Mouse (Mus musculus) regulatory T cell (primary cell): Measurements from ENCODE around the gene Ssh2.

Source experiments
- in situ Hi-C: fragments of 300-600 bp; cut with MboI, MseI; formaldehyde crosslinking; loops from one replicate; pipeline ENCODE4 v1.15.1; 2025; ENCODE audit warnings: high pct_unique_total_duplicates

Gene Ssh2

DNA sequence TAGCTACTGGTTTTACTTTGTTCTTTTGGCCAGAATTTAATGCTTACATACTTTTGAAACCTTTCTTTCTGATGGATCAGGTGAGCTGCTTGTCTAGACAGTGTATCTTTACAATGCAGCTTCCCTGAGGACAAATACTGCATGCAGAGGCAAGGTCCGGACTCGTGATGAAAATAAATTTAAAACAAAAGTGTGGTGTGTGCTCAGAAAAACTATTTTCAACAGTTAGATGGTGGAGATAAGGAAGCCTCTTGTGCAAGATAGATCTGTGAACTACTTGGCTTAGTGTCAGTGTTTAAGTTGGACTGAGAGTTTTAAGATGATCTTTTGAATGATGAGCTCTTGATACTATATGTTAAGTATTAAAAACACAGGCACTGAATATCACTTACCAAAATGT is 186.4 kb downstream of the Ssh2 start:
- in situ Hi-C loops: no loop called here

DNA sequence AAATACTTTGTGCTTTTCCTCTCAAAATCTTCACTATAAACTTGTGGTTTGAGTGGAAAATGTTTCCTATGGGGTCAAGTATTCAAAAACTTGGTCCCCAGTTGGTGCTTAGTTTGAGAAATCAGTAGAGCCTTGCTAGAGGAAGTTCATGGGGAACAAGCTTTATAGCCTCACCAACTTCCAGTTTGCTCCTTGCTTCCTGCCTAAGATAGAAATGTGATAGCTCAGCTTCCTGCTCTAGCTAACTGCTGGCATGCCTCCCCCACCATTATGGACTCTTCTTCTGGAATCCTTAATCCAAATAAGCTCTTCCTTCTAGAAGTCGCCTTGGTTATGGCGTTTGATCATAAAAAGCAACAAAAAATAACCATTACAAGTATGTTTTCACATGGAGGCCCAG is 190.2 kb downstream of the Ssh2 start:
- in situ Hi-C loops: no loop called here

DNA sequence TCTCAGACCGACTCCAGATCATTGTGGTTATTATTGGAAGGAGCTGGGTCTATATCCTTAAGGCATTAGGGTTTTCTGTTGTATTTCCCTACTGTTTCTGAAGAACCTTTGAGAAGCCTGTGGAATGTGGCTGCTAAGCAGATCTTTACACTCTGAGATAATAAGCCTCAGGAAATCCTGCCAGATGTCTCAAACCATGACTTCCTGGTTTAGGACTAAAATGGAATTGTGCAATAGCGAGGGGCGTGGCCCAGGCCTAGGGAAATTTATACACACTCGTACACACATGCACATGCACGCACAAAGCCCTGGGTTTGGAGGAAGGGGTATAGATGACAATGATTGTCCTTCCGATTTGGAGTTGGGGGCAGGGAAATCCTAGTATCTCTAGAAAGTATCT is 193.8 kb downstream of the Ssh2 start:
- in situ Hi-C loops: no loop called here

GRCm38 (mm10) chr11:77411284-77411683 is 195.2 kb downstream of the Ssh2 start:
- in situ Hi-C loops: no loop called here

- in situ Hi-C loops: no loop called here
Measured at GRCm38 (mm10) chr11:77414141-77414839, 198.2 kb downstream of the Ssh2 start.

DNA sequence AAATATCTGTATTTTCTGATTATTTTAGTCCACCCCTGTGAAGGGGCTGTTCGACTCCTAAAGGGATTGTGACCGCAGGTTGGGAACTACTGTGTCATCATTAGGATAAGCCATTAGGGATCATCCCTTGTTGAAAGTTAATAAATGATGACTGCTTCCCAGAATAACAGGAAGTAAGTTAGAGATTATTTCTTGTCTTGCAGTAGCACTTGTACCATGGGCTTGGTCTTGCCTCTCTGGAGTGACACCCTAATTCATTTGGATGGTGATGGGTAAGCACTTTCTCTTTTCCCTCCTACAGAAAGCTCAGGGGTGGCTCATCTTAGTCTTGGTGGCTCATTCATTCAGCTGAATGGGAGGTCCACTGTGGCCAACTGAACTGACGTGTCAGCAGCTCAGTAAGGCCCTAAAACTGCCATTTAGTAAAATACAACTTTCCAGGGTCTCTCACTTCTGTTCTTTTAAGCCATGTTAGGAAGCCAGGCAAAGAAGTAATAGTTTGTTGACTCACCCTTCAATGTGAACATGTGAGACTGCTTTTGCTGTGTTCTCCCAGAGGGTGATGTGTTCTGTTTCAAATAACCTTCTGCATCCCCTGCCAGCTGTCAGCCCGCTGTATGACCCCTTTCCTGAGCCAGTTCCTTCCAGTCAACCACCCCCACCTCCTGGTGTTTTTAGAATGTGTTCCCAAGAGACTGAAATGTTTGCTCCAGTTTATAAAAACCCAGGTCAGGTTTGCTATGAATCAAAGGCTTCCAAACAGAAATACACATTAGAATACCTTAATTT is 200.3 kb downstream of the Ssh2 start:
- in situ Hi-C loops: no loop called here

DNA sequence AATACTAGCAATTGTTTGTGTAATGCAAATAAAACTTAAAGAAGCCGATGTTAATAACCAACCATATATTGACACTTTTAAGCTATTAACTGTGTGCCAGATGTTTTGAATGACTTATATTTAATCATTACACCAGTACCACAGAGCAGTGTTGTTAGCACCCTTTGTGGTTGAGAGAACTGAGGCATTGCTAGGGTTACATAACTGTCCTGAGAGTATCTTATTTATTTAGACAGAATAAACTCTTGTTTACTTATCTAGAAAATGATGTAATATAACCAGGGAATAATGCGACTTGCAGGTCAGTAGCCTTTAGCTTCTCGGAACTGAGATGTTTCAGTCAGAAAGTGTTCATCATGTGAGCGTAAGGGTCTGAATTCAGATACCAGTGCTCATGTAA is 201.9 kb downstream of the Ssh2 start:
- in situ Hi-C loops: no loop called here

GRCm38 (mm10) chr11:77423175-77423859 is 207.2 kb downstream of the Ssh2 start:
- in situ Hi-C loops: no loop called here

- in situ Hi-C loops: no loop called here
Measured at GRCm38 (mm10) chr11:77428446-77428845, 212.4 kb downstream of the Ssh2 start.

DNA sequence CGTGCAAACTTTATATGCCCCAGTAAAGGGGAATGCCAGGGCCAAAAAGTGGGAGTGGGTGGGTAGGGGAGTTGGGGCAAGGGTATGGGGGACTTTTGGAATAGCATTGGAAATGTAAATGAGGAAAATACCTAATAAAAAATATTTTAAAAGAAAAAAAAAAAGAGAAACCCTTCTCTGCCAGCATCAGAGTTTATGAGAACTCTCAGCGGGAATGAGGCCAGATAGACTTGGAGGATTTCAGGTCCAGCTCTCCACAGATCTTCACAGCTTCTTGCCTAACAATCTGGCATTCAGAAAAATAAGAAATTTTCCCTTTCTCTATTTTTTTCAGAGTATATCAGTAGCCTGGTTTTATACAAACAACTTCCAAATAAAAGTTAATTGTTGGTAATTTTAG is 220.9 kb downstream of the Ssh2 start:
- in situ Hi-C loops: no loop called here

GRCm38 (mm10) chr11:77440081-77440480 is 224.0 kb downstream of the Ssh2 start:
- in situ Hi-C loops: loop anchor here (10.0 kb wide), 1 partner anchor 125 kb away; no protein-coding TSS in a partner anchor

GRCm38 (mm10) chr11:77441020-77441419 is 224.9 kb downstream of the Ssh2 start:
- in situ Hi-C loops: loop anchor here (10.0 kb wide), 1 partner anchor 126 kb away; no protein-coding TSS in a partner anchor

DNA sequence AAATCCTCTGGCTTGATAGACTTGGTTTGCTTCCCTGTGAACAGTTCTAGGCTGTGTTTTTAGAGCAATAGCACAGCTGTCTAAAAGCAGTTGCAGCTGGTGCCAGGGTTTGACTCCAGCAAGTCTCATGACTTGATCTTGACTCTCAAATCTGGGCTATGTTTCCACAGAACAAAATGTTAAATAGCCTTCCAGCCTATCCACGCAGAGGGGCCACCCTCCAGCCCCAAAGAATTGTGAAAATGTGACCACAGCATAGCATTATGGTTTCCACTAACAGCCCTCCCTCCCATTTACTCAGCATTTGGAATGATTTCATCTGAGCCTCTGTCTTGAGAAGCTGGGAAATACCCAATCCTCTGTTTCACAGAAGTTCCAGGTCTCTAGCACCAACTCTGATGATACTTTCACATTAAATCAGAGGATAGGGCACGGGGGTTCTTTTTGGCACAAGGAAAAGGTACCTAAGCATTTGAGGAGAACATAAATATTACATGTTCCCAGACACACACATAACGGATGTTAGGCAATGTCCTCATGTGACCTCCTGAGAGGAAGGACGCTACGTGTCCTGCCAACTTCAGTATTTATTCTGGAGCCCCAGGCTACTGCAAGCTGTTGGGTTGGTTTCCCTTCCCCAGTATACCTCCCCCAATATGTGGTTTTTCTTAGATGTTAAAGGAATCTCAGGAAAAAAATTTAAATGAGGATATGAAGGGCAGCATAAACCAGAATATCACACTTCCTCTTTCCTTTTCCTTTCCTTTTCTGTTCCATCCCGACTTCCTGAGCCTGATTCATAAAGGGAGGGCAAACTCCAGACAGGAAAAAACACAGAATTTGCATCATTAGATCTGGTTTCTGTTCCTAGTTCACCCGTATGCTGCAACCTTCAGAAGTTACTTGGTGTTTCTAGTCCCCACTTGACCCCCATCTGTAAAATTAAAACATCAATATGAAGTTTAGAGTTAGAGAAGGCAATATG is 226.4 kb downstream of the Ssh2 start:
- in situ Hi-C loops: loop anchor here (10.0 kb wide), 1 partner anchor 128 kb away; no protein-coding TSS in a partner anchor

- in situ Hi-C loops: loop anchor here (10.0 kb wide), 1 partner anchor 130 kb away; no protein-coding TSS in a partner anchor
Measured at GRCm38 (mm10) chr11:77444939-77445338, 228.9 kb downstream of the Ssh2 start.

DNA sequence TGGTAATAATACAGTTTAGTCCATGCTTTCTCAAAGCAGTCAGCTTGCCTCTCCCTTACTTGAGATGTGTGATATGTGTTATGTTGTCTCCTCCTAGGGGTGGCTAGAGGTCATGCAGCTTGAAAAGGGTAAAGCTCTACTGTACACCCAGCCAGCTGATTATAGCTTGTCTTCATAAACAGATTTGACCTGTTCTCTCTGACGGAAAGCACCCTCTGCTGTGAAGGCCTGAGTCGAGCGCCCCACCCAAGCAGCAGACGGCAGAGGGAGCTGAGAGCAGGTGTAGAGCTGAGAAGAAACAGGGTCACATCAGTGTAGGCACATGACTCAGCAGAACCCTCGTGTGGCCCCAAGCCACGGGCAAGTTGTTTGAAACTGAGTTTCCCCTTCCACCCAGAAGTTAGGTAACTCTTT is 230.5 kb downstream of the Ssh2 start:
- in situ Hi-C loops: loop anchor here (10.0 kb wide), 1 partner anchor 132 kb away; no protein-coding TSS in a partner anchor

GRCm38 (mm10) chr11:77449224-77449623 is 233.1 kb downstream of the Ssh2 start:
- in situ Hi-C loops: loop anchor here (10.0 kb wide), 1 partner anchor 134 kb away; no protein-coding TSS in a partner anchor

GRCm38 (mm10) chr11:77451670-77452069 is 235.6 kb downstream of the Ssh2 start:
- in situ Hi-C loops: loop anchor here (25.0 kb wide), 1 partner anchor 339 kb away; no protein-coding TSS in a partner anchor

DNA sequence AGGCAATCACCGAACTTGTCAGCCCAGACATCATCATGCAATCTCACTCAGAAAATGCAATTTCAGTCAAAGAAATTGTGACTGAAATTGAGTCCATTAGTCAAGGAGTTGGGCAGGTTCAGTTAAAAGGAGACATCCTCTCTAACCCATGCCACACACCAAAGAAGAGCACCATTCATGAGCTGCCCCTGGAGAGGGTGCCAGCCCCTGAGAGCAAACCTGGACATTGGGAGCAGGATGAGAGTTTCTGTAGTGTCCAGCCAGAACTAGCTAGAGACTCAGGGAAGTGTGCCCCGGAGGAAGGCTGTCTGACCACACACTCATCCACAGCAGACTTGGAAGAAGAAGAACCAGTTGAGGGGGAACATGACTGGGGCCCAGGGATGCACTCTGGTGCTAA is 237.3 kb downstream of the Ssh2 start:
- in situ Hi-C loops: loop anchor here (25.0 kb wide), 1 partner anchor 341 kb away; no protein-coding TSS in a partner anchor

GRCm38 (mm10) chr11:77455770-77456510 is 239.9 kb downstream of the Ssh2 start:
- in situ Hi-C loops: loop anchor here (25.0 kb wide), 1 partner anchor 344 kb away; no protein-coding TSS in a partner anchor

- in situ Hi-C loops: loop anchor here (25.0 kb wide), 1 partner anchor 345 kb away; no protein-coding TSS in a partner anchor
Measured at GRCm38 (mm10) chr11:77456866-77457265, 240.8 kb downstream of the Ssh2 start.
